Mouse (Mus musculus) stomach, postnatal 0 days (tissue): ENCODE data around the gene Actl10.

Experiments used
- CTCF ChIP-seq: IDR thresholded peaks from 2 replicates; pipeline ENCODE4 v1.5.1; 2016; ENCODE audit warnings: antibody characterized with exemption, low read depth, mild to moderate bottlenecking, moderate library complexity
- EP300 ChIP-seq: optimal IDR thresholded peaks from 2 replicates; pipeline ENCODE3; 2016; ENCODE audit warnings: antibody characterized with exemption

DNA sequence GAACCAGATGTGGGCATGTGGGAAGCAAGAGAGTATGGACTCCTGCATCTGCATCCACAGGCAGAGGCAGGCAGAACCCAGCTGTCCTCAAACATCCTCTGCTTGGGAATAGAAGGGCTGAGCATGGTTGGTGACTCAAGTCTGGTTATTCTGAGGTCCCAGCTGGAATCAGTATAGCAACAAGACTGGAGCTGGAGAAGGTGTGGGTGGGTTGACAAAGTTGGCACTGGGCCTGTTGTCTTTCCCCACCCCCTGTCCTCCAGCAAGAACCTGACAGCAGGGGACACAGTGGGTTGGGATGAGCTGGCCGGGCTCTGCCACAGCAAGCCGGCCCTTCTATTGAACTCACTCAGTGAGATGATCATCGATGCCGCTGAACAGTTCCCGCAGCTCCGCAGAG is 3.7 kb downstream of the Actl10 start:
- no peak for TF ChIP-seq CTCF
- TF ChIP-seq EP300, result no peak
